Mouse (Mus musculus): ENCODE data around the gene Epsti1.

DNA sequence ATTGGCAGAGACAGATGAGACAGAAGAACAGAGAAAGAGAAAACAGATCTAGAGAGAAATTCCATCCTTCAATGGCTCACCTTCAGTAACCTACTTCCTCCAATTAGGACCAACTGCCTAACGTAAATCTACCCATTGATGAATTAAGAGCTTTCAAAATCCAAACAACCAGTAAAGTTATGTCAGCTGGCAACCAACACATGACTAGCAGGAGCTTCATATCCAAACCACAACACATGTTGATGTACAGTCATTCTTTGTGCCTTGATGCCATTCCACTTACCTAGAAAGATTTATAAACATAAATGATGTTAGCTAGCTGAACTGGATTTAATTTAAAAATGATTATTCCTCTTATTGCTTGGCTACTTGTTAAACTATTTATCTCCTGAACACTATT lies 22.0 kb upstream of the Epsti1 start:
- no peak for TF ChIP-seq TAL1 (IDR thresholded peaks at IDR 0.05; ENCODE audit: low read length)
- no peak for TF ChIP-seq GATA1 (IDR thresholded peaks at IDR 0.05; ENCODE audit: low read length)

All from erythroblast, embryonic 14.5 days (primary cell).